Mouse (Mus musculus) adrenal gland (tissue): ENCODE data around the gene Rcvrn.

ENCODE experiments used
- intact Hi-C: fragments of 180-260 bp; cut with DNase I; formaldehyde crosslinking; loops from one replicate; pipeline ENCODE4 v1.15.1; 2025
- long read RNA-seq, 2 experiments: library from polyadenylated mRNA; unstranded; transcript quantifications; one replicate each; pipeline ENCODE4 v2.0.0; 2020; ENCODE audit warnings: borderline replicate concordance in 1 of 2; ENCODE audit not compliant: insufficient replicate concordance in 1 of 2

Rcvrn gene
- long read RNA-seq, experiment 1 = 0 reads
- long read RNA-seq, experiment 2 = 0 reads

DNA sequence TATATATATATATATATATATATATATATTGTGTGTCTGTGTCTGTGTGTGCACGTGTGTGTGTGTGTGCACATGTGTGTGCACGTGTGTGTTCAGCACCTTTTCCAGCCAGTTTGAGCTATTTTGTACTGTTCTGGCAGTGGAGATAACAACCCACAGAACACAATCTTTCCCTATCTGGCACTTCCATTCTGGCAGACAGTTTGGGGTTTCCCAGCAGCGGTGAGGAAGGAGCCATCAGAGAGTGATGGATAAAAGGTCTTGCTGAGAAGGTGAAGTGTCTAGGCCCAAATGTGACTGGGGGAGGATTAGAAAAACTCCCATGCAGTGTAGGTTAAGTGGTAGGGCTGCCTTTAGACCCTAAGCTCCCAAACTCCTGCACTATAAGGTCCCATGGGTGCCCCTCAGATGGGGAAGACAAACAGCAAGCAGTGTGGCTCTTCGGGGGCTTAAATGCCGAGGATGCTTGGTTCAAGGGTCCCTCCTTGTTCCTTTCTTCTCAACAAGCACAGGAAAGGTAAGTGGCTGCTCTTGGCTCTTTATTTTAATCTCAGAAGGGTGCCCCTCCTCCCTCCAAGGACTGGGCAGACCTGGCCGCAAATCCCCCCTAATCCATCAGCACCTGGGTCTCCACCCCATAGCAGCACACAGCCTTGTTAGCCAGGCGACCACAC, at the start of gene Rcvrn:
TSS of gene Rcvrn (plus strand) at position 624 of the 674 bp plus-strand sequence.
- intact Hi-C loops = no loop called here

DNA sequence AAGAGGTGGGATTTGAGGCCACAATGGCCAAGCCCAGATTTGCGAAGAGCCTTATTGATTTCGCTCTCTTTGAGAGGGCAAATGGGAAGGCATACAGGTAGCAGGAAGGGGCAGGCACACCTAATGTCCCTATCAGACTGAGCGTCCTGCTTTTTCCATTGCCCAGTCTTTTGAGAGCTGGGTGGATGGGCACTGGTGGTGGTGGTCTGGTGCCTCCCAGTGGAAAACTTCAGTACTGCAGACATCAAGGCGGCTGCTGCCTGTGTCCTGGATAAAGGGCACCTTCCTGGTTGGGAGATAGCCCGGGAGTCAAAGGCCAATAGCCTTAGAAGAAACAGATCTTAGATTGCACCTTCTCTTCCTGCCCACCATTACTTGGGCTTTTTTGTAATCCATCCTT, 47.4 kb upstream of the Rcvrn start:
- intact Hi-C loops = loop anchor here (2.0 to 10.0 kb wide), 3 partner anchors 193 to 275 kb away; partner anchors contain the start of gene Gas7

DNA sequence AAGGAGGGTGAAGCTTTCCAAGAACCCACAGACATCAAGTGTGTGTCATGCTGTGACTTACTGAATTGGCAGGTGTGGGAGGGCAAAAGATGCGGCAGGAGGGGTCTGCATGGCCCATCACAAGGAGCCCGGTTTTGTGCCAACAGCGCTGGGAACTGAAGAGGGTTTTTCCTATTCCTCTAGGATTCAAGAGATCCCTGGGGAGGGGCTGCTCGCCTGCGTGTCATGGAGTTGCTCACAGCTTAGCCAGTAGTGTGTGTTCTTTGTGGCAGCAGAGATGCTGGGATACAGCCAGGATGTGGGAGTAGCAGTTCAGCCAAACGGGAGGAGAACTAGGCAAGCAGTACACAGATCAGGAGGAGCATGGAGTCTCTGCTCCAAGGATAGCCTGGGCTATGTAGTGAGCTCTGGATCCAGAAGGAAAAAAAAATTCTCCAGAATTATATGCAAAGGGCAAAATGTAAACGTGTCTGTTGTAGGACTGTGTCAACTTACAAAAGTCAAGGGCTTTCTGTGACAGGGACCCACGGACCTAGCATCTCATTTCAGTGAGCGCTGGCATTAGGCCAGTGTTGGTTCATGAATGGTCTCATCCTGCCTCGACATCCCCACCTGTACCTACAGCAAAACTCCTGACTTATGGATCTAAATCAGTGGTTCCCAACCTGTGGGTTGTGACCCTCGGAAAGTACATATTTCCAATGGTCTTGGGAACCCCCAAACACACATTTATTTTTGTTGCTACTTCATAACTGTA, 46.3 kb upstream of the Rcvrn start:
- intact Hi-C loops = loop anchor here (5.0 to 10.0 kb wide), 2 partner anchors 194 to 277 kb away; partner anchors contain the start of gene Gas7

DNA sequence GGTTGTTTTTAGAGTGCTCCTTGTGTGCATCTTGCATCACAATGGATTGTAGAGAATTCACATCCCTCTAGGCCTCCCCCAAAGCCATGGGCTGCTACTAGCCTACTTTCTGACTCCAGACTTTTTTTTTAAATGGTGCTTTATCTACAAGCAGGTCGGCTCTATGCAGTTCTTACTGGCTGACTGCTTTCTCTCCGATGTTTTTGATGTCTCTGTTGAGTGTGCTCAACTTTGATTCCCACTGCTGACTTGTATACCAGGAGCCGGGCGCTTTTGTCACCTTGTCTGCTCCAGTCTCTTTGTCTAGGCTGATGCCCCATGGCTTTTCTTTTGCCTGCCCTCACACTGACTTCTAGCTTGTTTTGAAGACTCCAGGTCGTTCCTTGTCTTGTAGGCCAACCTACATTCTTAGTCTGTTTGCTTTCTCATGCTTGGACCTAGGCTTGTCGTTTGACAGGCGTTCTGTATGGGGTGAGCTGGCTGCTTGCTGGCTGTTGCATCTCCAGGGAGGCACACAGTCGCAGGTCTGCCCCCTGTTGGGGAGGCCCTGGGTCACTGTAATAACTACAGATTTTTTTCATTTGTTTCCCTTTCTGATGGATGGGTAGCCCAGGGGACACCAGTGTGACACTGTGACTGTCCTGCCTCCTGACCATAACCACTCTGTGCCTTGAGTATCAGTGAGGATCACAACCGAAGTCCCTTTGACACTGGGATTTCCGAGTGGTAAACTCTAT, 45.0 kb upstream of the Rcvrn start:
- intact Hi-C loops = loop anchor here (5.0 to 10.0 kb wide), 2 partner anchors 195 to 278 kb away; partner anchors contain the start of gene Gas7

DNA sequence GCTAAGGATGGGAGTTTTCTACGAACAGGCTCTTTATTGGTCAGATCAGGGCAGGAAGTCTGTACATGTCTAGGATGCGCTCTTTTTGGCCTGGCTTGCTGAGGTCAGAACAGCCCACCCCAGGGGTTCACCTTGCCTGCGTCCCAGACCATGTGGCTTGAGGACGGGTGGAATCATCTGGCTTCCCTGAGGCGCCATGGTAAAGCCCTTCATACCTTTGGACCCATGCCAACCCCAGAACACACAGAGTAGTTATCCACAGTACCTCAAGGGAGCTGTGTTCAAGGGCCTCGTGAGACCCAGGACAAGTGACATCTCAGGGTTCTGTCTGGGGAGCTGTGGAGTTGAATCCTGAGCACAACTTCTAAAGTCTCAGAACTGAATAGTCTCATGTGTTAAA, 43.4 kb upstream of the Rcvrn start:
- intact Hi-C loops = no loop called here

DNA sequence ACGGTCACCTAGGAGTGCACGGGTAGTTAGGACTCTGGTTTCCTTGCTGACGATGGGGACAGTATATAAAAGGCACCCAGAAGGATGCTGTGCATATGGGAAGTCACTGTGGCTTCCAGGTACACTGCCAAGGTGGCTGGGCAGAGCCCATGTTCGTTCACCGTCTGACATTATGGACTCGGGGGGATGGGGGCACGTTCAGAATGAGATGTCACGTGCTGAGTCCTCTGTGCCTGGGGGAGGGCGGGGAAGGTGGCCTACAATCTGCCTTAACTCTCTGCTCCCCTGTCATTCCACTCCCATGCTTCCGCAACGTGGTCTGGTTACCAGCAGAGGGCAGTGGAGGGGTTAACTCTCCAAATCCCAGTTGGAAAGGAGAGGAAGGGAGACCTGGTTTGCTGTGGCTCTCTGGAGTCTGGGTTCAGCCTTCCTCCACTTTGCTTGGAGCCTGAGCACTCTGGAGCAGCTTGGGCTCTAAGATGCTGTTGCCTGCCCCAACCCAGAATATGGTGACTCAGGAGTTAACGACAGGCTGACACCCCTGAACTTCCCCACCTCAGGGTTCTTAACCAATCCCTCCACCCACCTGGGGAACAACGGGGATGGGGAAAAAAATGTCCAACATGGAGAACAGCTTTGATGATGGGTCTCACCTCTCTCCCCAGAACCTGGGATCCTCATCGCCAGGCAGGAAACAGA, 42.8 kb upstream of the Rcvrn start:
- intact Hi-C loops = no loop called here

DNA sequence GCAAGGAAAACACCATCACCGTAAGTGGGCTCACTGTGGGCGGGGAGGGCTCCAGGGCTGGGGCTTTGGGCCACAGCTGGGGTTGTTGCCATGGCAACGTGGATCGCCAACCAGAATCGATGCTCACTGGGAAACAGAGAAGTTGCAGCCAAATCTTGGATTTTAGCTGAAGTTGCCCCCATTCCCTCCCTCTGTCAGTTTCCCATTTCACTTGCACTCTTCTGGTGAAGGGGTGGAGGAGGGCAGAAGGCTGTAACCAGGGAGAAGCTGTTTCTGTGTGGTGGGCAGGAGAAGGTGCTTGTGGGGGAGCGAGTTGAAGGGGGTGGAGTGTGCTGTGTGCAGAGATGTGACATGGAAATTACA, 42.3 kb upstream of the Rcvrn start:
- intact Hi-C loops = no loop called here

DNA sequence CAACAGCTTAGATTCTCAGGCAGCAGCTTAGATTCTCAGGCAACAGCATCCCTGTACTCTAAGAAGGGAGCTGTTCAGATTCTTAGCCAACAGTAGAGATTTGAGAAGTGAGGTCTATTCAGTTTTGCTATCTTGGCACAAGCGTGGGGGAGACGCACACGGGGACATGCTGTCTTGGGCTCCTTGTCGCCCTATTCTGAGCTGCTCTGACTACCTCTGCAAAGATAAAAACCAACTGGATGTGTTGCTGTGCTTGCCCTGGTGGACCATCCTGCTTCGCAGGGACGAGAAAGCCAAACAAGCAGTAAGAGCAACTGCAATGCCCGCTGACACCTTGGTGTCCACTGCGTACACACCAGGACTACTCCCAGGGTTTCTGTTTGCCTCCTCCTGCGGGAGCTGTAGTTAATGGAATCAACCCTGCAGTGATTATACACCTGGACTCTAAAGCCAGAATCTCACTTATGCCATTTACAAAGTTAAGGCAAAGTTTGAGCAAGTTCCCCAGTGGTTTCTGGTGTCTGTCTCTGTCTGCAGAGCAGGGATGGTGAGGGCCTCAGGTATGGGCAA, 41.5 kb upstream of the Rcvrn start:
- intact Hi-C loops = no loop called here

DNA sequence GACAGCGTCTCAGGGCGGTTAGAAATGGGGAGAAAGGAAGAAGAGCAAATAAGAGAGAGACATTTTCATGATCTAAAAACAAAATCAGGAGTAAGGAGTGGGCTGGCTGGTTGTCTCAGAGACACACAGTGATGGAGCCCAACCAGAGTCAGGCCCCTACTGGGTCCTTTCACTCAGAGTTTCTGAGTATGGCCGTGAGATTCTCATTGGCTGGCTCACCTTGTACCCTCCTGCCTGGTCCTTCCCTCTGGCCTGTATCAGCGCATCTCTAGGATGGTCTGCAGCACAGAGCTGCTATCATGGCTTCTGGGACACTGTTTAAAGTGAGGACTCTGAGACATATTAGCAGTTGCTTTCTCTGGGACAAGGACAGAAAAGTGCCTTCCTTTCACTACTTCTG, 40.6 kb upstream of the Rcvrn start:
- intact Hi-C loops = no loop called here

DNA sequence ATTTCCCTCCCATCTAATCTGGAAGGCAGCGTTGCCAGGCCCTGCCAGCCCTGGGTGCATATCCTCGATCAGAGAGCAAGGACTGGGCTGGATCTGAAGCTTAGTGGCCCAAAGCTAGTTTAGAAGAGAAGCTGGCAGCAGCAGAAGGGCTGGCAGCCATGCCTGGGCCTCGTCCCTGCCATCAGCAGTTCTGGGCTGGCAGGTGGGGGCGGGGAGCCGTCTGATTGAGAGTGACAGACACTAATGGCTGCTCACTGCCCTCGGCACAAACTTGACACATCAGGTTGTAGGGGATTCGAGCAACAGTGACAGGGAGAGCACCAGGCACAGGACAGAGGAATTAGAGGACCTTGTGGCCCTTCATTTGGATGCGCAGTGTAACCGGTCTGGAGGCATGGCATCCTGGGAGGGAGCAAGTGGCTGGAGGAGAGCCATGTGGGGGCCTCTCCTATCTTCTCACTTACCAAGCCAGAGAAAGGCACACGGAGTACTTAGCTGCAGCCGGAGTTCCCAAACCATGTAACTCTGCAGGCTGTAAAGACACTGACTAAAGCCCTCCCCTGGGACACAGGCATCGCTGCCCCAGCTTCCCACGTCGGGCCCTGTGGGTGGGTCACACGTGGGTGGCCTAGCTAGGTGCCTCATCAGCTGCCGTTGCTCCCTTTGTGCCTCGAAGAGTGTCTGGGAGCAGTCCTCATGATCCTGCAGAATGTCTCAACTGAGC, 39.7 kb upstream of the Rcvrn start:
- intact Hi-C loops = no loop called here

DNA sequence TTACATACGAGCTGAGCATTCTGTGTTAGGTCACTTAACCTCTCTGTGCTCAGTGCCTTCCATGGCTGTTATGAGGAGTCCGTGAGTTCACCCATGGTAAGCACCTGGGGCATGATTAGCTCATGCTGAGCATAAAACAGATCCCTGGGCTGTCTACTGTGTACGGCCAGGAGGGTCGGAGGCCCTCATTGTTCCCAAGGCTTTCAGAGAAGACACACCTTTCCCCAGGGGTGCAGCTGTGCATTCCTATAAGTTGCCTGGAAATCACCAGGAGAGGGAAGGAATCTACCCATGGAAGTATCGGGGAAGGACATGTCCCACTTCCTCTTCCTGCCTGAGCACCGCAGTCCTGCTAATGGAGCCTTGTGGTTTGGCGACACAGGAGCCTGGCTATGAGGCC, 38.8 kb upstream of the Rcvrn start:
- intact Hi-C loops = no loop called here

DNA sequence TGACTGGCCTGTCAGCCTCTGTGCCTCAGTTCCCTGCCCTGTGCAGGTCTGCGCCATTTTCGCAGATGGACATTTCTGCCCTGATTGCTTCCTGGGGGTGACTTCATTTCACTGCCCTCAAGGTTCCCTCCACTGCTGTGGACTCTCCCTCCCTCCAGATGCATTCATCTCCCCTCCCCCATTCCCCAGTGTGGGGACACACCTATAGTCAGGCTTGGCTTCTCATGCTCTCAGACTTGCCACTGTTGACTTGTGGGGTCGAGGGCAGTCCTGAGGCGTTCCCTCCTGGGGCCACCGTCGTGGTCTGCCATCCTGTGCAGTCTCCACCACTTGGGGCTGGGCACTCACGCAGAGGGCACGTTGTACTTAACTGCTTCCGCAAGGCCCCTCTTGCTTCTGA, 38.3 kb upstream of the Rcvrn start:
- intact Hi-C loops = no loop called here

DNA sequence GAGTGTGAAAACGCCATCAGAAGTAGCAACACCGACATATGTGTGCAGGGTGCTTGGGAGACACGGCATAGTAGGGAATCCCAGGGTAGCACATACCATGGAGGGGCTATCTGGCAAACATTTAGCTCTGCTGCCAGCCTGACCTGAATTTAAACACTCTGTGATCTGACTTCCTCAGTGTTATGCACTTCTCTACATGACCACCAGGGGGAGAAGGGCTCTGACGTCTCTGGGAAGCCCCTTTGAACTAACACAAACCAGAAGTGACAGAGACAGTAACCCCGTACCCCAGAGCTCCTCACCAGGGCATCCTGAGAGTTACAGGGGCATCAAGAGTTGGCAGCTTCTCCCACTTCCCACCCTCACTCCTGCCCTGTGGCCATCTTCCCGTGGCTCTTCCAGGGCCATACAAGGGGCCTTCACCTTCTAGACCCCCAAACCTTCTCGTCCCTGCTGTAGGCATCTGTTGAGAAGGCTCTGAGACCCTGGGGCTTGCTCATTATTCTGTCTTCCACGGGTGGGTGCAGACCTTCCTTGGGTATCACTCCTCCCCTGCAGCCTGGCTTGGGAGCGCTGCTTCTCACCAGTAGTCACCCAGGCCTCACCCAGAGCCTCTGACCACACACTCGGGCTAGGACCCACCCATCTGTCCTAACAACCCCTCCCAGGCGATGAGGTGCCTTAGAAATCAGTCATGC, 37.3 kb upstream of the Rcvrn start:
- intact Hi-C loops = no loop called here

DNA sequence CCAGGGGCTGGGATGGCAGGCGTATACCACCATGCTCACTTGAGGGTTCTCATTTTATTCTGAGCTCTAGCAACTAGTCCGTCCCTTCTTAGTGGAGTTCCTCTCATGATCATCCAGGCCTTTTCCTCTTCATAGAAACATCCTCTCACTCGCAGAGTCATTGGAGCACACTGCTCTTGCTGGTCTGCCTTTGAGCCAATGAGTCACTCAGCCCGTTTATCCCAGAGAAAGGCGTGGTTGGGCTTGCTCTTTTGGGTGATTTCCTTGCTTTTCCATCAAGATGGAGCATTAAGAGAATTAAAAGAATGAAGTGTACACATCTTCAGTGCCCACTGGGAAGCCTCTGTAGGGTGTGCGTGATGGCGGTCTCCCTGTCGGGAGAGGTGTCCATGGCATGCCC, 33.7 kb upstream of the Rcvrn start:
- intact Hi-C loops = no loop called here

DNA sequence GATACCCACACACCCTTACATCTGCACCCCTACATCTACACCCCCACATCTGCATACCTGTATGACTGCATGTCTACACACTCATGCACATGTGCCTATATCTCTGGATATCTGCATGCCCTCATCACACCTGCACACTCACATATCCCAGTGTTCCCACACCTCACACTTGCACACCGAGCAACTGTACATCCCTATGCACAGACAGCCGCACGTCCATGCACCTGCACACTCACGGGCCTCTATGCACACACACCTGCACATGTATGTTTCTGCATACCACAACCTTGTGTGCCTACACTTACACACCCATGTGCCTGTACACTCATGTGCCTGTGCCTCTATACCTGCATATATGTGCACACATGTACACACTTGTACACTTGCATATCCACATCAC, 31.7 kb upstream of the Rcvrn start:
- intact Hi-C loops = no loop called here

DNA sequence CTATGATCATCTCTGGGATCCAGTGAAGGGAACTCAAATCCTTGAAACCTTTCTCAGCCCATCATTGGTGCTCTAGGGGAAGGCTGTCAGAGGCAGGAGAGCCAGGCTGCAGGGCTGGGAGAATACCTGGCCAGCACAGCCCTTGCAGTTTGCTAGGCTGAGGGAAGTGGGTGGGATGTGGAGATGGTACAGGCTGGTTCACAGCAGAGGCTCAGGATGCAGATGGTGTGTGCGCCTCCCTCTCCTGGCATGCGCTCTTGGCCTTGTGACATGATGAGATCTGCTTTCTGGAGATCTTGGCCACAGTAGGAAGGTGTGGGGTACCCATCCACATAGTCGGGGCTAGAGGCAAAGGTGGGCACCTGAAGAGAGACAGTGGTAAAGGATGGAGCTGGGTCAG, 30.9 kb upstream of the Rcvrn start:
- intact Hi-C loops = no loop called here

DNA sequence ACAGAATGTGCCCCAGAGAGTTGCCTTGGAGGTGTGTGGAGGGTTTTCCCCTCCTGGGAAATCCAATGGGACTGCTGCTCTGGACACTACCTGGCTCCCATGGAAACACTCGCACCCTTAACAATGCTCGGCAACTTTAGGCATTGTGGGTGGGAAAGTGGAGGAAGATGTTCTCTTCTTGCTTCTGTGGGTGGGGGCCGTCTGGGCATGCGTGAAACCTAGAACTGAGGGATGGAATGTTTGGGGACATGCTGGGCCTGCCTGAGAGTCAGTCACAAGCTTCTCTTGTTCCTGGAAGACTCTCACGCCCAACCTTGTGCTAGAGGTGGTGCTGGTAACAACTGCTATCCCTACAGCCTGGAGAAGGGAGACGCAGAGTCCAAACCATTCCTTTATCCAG, 30.2 kb upstream of the Rcvrn start:
- intact Hi-C loops = no loop called here

DNA sequence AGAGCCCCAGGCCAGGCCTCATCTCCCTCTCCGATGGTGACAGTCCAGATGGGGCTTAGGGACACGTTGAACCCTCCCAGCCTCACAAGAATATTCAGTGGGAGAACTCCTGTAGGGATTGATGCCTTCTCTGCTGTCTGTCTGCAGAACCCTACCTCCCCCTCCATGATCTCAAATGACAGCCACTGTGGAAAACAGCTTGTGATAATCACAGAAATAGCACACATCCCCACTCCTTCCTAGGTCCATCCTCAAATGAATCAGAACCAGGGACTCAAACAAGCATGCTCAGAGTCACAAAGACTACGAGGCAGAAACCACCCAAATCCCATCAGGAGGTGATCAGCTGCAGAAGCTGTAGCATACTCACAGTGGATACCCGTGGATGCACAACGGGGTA, 29.0 kb upstream of the Rcvrn start:
- intact Hi-C loops = no loop called here

DNA sequence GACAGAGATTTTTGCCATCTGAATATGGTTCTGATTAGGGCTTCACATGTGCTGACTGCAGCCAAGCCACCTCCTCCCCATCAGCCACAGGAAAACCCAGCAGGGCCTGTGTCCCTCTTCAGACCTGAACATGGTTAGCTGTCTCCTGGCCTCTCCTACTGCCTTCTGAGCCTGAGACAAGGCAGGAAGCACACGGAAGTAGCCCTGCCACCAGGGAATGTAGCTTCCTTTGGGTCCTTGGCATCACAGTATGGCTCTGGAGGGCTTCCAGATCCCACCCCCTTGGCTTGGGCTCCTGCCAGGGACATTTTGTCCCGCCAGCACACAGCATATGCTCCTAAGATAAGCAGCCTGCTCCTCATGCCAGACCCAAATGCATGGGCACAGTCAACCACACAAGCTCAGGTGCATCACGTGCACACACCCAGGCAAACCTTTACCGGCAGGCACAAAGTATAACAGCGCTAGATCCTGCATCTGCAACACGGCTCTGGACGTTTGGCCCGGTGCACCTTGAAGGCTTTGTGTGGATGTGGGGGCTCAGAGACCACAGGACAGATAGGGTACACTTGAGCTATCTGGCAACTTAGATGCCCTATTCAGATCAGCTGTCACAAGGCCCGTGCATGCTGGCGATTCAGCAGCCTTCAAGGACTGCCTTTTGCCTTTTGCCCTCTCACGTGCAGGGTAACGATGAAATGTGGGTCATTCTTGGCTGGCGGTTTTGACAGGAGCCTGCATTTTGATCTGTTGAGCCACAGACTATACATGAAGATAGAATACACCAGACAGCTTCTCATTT, 27.4 kb upstream of the Rcvrn start:
- intact Hi-C loops = no loop called here
